Mouse (Mus musculus) liver, adult 10 weeks (tissue): Measurements from ENCODE around the gene Slc26a5. TPM values are rescaled to one million over a fixed set of nuclear protein-coding genes. Genes with fewer than 3 reads are reported as not detected.

Source experiments
- polyA plus RNA-seq: library from polyadenylated mRNA; stranded (reverse); fragments of 350-450 nt; fragmentation: Illumina TruSeq; extraction: RNeasy Lipid Tissue Mini Kit (QIAGEN cat#74804); gene quantifications from one replicate; pipeline ENCODE4 v1.2.3, GENCODE M21; 2014; ENCODE audit warnings: low read depth, low replicate concordance

The Slc26a5 gene
- not detected for polyA plus RNA-seq

GRCm38 (mm10) chr5:21865346-21866107 is at the start of gene Slc26a5:
Gene Slc26a5 (minus strand): TSS chr5:21865604.

GRCm38 (mm10) chr5:21785053-21785452 is 80.4 kb downstream of the Slc26a5 start, which contains the start of the genes Dnajc2 and Psmc2:
Gene Dnajc2 (minus strand): TSS chr5:21785251.
Gene Psmc2 (plus strand): TSS chr5:21785283.

Other genes starting within 250 kb of the Slc26a5 start
- not detected for gene Fbxl13, start 220.0 kb downstream of the Slc26a5 start, polyA plus RNA-seq
- gene Armc10, start 219.8 kb downstream of the Slc26a5 start, polyA plus RNA-seq = 11.6 TPM
- 1.2 TPM for gene Napepld, start 164.2 kb downstream of the Slc26a5 start, polyA plus RNA-seq
- gene Pmpcb, start 128.5 kb downstream of the Slc26a5 start, polyA plus RNA-seq = 393 TPM
- 35.0 TPM for gene Dnajc2, start 80.4 kb downstream of the Slc26a5 start, polyA plus RNA-seq
- gene Psmc2, start 80.3 kb downstream of the Slc26a5 start, polyA plus RNA-seq = 80.3 TPM